Mouse (Mus musculus): ENCODE data around the gene Bfsp2.

Bfsp2 gene

DNA sequence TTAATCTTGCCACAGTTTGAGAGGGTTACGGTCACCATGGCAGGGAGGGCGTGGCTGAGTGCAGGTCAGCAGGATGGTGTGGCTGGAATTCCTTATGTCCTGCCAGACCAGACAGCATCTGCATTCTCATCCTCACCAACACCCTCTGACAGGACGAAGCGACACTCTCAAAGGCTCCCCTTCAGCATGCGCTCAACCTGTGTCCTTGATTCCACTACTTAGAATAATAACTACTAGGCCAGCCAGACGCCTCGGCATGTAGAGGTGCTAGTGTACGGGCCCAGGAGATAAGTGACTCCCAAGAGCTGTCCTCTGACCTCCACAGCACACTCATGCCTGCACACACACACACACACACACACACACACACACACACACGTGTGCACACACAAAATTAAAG lies 101.0 kb downstream of the Bfsp2 start:
- no peak for DNase-seq

- DNase-seq = no peak
Measured at GRCm38 (mm10) chr9:103378686-103379085, 101.5 kb downstream of the Bfsp2 start.

- no peak for DNase-seq
Measured at GRCm38 (mm10) chr9:103376346-103377320, 103.6 kb downstream of the Bfsp2 start.
